Mouse (Mus musculus) ovary, postnatal 14 days (tissue): Measurements from ENCODE around the gene Hist1h3e.
"Not testable (repeated sequence)": the region's sequence is repeated elsewhere in the genome, so short reads cannot be mapped to it uniquely, and the experiment has no call there.

Experiments used
- DNase-seq: peaks from one replicate; pipeline ENCODE4 v3.0.0; 2022; ENCODE audit warnings: low spot score

Hist1h3e gene

GRCm38 (mm10) chr13:23562699-23563462 lies 712 bp upstream of the Hist1h3e start:
- no peak for DNase-seq

DNA sequence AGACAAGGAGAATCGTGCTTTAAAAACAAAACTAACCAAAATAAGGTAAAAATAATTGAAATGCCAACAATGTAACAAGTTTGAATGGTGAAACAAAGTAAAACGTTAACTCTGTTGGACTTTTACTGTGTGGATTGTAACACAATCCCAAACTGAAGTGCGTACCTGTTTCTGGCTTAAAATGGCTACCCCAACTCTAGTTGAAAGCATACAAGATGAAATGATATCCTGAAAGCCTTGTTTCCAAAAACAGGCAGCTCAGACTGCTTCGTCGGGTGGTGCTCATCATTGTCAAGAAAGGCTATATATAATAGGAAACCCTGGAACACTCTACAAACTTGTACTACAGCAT lies 662 bp downstream of the Hist1h3e start:
- not testable (repeated sequence) for DNase-seq

DNA sequence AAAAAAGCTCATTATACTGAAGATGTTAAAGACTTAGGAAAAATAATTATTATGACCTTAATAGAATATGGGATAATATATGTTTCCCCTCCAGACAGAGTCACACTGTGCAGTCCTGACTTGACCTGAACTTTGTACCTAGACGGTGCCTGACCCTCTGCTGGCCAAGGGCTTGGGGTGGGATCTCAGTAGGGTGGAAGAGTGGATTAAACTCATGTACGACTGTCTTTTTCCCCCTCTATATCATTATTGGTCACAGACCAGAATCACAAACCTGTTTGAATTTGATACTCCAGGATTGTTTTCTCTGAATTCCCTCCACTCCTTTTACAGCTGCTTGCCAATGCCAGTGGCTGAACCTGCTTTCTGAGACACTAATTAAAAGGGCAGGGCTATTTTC lies 1.5 kb downstream of the Hist1h3e start:
- not testable (repeated sequence) for DNase-seq

DNA sequence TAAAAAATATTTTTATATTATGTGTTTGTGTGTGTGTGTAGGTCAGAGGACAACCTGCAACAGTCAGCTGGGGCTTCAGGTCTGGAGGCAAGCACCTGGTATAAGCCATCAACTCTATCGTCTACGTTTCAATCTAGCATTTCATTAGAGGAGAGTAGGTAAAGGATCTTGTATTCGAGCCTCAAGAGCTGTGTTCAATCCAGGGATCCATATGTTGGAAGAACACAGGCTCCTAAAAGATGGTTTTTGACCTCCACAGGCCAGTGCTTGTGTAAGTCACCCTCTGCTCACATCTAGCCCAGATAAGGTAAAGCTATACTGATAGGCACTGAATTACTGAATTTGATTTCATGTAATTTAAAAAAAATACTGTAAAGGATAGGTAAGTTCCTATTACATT lies 5.3 kb downstream of the Hist1h3e start:
- DNase-seq = no peak

DNA sequence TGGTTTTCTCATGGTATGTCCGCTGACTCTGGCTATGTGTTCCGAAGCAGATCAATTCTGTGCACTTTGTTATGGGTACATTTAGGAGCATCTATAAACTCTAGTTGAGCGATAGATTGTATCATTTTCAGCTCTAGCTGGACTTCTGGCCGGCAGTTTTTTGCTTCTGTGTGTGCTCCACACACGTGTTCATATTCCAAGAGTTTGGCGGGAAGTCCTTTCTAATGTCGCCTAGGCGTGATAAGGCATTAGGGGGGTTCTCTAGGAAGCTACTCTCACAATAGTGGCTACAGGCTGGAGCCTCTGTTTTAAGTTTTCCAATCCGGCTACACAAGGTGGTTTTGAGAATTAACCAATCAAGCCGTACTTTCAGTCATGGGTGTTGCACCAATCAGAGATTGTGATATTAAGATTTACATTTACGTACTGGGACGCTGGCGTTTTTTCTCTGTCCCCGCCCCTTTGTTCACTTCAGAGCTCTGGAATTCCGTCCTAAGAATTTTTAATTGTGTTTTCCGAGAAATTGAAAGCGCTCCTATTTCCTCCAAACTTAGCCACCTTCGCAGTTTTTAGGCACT lies 6.2 kb downstream of the Hist1h3e start:
- no peak for DNase-seq

GRCm38 (mm10) chr13:23554925-23555838 lies 7.0 kb downstream of the Hist1h3e start:
- DNase-seq = peak; percentile 66

DNA sequence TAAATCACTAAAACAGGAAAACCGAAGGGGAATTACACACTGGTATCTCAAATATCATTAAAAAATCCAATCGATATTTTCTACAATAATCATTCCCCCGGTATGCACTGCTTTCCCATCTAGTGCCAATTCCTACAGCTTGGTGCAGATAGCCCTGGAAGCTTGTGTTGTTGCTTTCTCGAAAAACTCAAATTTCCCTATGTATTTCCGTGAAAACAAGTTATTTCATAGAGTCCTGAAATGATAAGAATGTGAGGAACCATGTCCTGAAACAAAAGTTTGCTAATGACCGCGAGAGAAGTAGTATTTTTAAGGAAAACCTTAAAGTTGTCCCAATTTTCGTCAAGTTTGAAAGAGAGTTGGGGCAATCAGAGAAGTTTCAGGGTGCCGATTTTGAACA lies 7.8 kb downstream of the Hist1h3e start:
- no peak for DNase-seq

GRCm38 (mm10) chr13:23552962-23553361 lies 9.2 kb downstream of the Hist1h3e start, which contains the start of gene Hist1h1d:
Gene Hist1h1d (plus strand): TSS chr13:23553262.
- no peak for DNase-seq

DNA sequence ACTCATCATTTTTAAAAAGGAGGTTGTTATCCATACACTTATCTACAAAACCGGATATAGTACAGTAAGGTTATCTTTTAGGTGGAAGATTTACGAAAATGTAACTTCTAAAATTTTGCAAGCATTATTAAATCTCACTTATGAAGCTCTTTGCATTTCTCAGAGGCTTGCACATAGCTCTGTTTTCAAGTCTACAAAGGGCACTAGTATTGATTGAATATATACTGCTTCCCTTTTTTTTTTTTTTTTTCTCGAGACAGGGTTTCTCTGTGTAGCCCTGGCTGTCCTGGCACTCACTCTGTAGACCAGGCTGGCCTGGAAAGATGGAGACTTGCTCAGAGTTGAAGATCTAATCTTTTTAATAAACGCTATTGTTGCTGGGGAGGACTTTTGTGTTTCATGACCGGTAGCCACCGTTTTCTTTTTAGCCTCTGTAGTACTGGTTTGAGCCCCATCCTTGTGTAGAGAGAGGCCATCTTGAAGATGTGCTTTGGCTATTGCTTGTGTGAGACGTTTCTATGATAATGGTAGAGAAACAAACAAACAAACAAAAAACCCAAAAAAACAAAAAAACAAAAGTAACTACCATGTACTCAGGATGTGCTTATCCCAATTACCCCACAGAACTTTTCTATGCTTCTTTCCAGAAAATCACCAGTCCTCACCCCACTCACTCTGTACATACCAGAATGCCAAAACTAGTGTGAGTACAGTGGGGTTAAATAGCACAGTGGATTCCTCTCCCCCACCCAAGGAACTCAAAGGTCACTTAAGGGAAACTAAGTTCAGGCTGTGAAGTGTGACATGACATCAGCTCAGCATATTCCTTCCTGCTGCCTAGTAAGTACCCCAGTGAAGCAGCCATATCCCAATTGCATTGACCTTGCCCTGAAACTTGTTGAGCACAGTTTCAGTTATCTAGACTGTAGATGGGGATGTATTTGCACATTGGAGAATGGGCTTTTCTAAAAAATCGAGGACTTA lies 9.9 kb downstream of the Hist1h3e start:
- DNase-seq = no peak

DNA sequence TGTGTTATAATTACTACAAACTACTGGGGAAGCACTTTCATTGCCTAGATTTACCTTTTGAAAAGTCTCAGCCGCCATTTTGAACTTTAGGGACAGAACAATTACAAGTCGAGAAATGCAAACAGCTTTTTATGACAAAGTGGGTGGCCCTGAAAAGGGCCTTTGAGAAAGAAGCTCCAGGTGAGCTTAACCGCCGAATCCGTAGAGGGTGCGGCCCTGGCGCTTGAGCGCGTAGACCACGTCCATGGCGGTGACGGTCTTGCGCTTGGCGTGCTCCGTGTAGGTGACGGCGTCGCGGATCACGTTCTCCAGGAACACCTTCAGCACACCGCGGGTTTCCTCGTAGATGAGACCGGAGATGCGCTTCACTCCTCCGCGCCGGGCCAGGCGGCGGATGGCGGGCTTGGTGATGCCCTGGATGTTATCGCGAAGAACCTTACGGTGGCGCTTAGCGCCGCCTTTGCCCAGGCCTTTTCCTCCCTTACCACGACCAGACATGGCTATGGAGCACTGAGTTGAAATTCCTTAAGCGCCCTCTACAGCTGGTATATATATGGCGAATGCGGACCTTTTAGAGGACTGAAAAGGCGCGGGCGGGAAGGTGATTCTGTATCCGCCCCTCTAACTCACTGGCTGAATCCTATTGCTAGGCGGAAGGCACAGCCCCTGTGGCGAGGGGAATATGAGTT lies 10.9 kb downstream of the Hist1h3e start, which contains the start of gene Hist1h4f:
Gene Hist1h4f (minus strand): TSS at position 503 of the 689 bp plus-strand sequence.
- peak; percentile 83 for DNase-seq

DNA sequence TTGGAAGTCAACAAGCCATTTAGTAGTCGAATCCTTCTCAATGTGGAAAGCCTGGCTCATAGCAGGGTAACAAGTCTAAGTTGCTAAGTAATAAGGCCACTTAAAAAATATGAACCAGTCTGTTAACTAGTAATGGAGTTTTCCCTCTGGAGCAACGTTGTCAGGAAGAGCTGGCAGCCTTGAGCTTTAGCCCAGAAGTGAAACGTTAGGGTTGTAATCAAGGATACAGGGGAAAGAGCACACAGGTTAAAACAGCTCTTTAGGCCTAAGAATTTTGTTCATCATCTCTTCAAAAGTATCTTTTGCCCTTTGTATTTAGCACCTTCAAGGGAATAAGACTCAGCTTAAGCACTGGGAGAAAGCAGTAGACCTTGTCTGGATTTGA lies 11.4 kb downstream of the Hist1h3e start:
- DNase-seq = no peak

GRCm38 (mm10) chr13:23546694-23547093 lies 15.5 kb downstream of the Hist1h3e start:
- DNase-seq = no peak

DNA sequence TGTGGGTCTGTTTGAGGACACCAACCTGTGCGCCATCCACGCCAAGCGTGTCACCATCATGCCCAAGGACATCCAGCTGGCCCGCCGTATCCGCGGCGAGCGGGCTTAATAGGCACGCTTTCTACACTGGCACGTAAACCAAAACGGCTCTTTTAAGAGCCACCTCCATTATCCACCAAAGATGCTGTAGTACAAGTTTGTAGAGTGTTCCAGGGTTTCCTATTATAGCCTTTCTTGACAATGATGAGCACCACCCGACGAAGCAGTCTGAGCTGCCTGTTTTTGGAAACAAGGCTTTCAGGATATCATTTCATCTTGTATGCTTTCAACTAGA lies 17.4 kb downstream of the Hist1h3e start:
- not testable (repeated sequence) for DNase-seq

- DNase-seq = no peak
Observed at GRCm38 (mm10) chr13:23543965-23544786, 18.0 kb downstream of the Hist1h3e start, which contains the start of gene Hist1h3f. Gene Hist1h3f (plus strand): TSS chr13:23544052.

GRCm38 (mm10) chr13:23542999-23543607 lies 19.1 kb downstream of the Hist1h3e start, which contains the start of gene Hist1h2bh:
Gene Hist1h2bh (minus strand): TSS chr13:23543392.
- not testable (repeated sequence) for DNase-seq

- DNase-seq = not testable (repeated sequence)
Observed at GRCm38 (mm10) chr13:23542225-23542980, 19.8 kb downstream of the Hist1h3e start.

- DNase-seq = no peak
Observed at GRCm38 (mm10) chr13:23541497-23541896, 20.7 kb downstream of the Hist1h3e start.

DNA sequence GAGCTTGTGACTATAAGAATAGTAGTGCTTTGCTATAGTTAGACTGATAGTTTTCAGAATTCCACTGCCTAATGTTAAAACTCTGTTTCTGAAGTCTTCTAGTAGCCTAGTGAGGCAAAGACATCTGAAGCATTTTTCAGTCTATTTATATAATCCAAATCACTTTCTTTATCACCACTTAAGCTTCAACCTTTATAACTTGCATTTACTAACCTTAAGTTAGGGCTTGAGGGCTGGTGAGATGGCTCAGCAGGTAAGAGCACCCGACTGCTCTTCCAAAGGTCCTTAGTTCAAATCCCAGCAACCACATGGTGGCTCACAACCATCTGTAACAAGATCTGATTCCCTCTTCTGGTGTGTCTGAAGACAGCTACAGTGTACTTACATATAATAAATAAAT lies 22.3 kb downstream of the Hist1h3e start:
- not testable (repeated sequence) for DNase-seq

DNA sequence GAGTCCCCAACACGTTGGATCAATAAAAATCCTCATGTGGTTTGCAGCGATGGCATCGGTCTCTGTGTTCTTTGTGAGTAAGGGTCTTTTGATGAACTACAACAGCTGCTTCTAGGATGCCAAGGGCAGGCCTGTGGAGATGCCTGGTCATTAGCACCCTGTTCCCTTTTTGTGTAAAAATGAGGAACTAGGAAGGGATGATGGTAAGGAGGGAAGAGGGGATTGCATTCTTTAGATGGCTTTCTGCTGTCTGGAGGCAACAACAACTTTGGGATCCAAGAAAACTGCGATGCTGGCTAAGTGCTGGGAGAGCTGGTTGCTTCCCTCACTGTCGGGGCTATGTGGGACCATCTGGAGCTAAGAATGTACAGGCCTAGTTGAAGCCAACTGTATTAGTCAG lies 23.9 kb downstream of the Hist1h3e start:
- no peak for DNase-seq
